Mouse (Mus musculus): ENCODE measurements around the gene Hspb3. TPM values are rescaled to one million over a fixed set of nuclear protein-coding genes. Genes with fewer than 3 reads are reported as not detected.
A peak's percentile ranks its signal among the peaks of the same experiment; 100 is the strongest.

Hspb3 gene
- polyA plus RNA-seq, 1 experiment from 2014 or later = 0.76 TPM

- no peaks in the 10 kb centered on the region for H3K4me1 ChIP-seq
- WGBS = 41% methylated on average over 10 of the region's 10 CpGs
- H3K36me3 ChIP-seq = no peaks in the 10 kb centered on the region
- no peak overlapping the region for H3K4me3 ChIP-seq
- peaks cover 3% of the 10 kb centered on the region; the same call in 1 of the 2 replicates for H3K27me3 ChIP-seq
- no peak for ATAC-seq (ENCODE audit: low FRiP score)
- H3K9me3 ChIP-seq (replicated peaks) = no peaks in the 10 kb centered on the region
- no peak overlapping the region for H3K27ac ChIP-seq
- no peak overlapping the region for H3K4me2 ChIP-seq (replicated peaks)
- H3K9ac ChIP-seq = no peak overlapping the region
Measured at GRCm38 (mm10) chr13:113669459-113670077, 6.1 kb upstream of the Hspb3 start.

GRCm38 (mm10) chr13:113663883-113664282 lies 407 bp upstream of the Hspb3 start:
- Histone ChIP-seq H3K36me3 (no peaks in the 10 kb centered on the region), H3K4me2 (replicated peaks) (no peak overlapping the region), H3K4me1 (no peaks in the 10 kb centered on the region; the same call in 1 of the 2 replicates), H3K9ac (no peak overlapping the region), H3K27ac (no peak overlapping the region), H3K4me3 (no peak overlapping the region), H3K9me3 (replicated peaks) (no peaks in the 10 kb centered on the region), H3K27me3 (0 out of 2 replicates have a peak, but pooled peaks cover 3% of the 10 kb centered on the region)
- no peak for ATAC-seq (ENCODE audit: low FRiP score)
- WGBS = 78% methylated on average over 7 of the region's 7 CpGs

- no peak overlapping the region for H3K4me3 ChIP-seq
- H3K4me2 ChIP-seq (replicated peaks) = no peak overlapping the region
- H3K36me3 ChIP-seq = no peaks in the 10 kb centered on the region
- no peaks in the 10 kb centered on the region; the same call in 1 of the 2 replicates for H3K4me1 ChIP-seq
- no peaks in the 10 kb centered on the region for H3K27me3 ChIP-seq
- no peak overlapping the region for H3K27ac ChIP-seq
- no peak for ATAC-seq (ENCODE audit: low FRiP score)
- 67% methylated on average over 7 of the region's 7 CpGs for WGBS
- H3K9me3 ChIP-seq (replicated peaks) = no peaks in the 10 kb centered on the region
- H3K9ac ChIP-seq = no peak overlapping the region
Measured at GRCm38 (mm10) chr13:113661826-113662271, 1.6 kb downstream of the Hspb3 start.

- 86% methylated on average over 9 of the region's 9 CpGs for WGBS
- H3K4me2 ChIP-seq (replicated peaks) = no peak overlapping the region
- no peaks in the 10 kb centered on the region for H3K9me3 ChIP-seq (replicated peaks)
- no peak overlapping the region for H3K4me3 ChIP-seq
- no peak overlapping the region for H3K27ac ChIP-seq
- no peak overlapping the region for H3K9ac ChIP-seq
- no peaks in the 10 kb centered on the region; the same call in 1 of the 2 replicates for H3K4me1 ChIP-seq
- ATAC-seq (ENCODE audit: low FRiP score) = no peak
- H3K36me3 ChIP-seq = no peaks in the 10 kb centered on the region
- no peaks in the 10 kb centered on the region for H3K27me3 ChIP-seq
Measured at GRCm38 (mm10) chr13:113660576-113661310, 2.7 kb downstream of the Hspb3 start.

- H3K27ac ChIP-seq = no peak overlapping the region
- H3K4me1 ChIP-seq = no peaks in the 10 kb centered on the region
- H3K36me3 ChIP-seq = no peaks in the 10 kb centered on the region
- no peaks in the 10 kb centered on the region for H3K27me3 ChIP-seq
- no peak overlapping the region for H3K4me3 ChIP-seq
- ATAC-seq (ENCODE audit: low FRiP score) = no peak
- no peaks in the 10 kb centered on the region for H3K9me3 ChIP-seq (replicated peaks)
- H3K9ac ChIP-seq = no peak overlapping the region
- no peak overlapping the region for H3K4me2 ChIP-seq (replicated peaks)
- whole genome bisulfite sequencing = 86% methylated on average over 7 of the region's 7 CpGs
Measured at GRCm38 (mm10) chr13:113657204-113657603, 6.3 kb downstream of the Hspb3 start.

- Histone ChIP-seq H3K4me3 (no peak overlapping the region), H3K9ac (no peak overlapping the region), H3K4me2 (replicated peaks) (no peak overlapping the region), H3K36me3 (no peaks in the 10 kb centered on the region), H3K27ac (no peak overlapping the region), H3K9me3 (replicated peaks) (no peaks in the 10 kb centered on the region), H3K4me1 (no peaks in the 10 kb centered on the region), H3K27me3 (no peaks in the 10 kb centered on the region)
- 94% methylated on average over 4 of the region's 4 CpGs for WGBS
- no peak for ATAC-seq (ENCODE audit: low FRiP score)
Measured at GRCm38 (mm10) chr13:113656639-113657038, 6.8 kb downstream of the Hspb3 start.

- Histone ChIP-seq H3K27ac (no peak overlapping the region), H3K9ac (no peak overlapping the region), H3K27me3 (no peaks in the 10 kb centered on the region), H3K9me3 (replicated peaks) (no peaks in the 10 kb centered on the region), H3K4me3 (no peak overlapping the region), H3K36me3 (no peaks in the 10 kb centered on the region), H3K4me2 (replicated peaks) (no peak overlapping the region), H3K4me1 (no peaks in the 10 kb centered on the region)
- WGBS = 93% methylated on average over 4 of the region's 4 CpGs
- no peak for ATAC-seq (ENCODE audit: low FRiP score)
Measured at GRCm38 (mm10) chr13:113655511-113655910, 8.0 kb downstream of the Hspb3 start.

GRCm38 (mm10) chr13:113640944-113641597 lies 22.4 kb downstream of the Hspb3 start:
- Histone ChIP-seq H3K36me3 (no peaks in the 10 kb centered on the region), H3K27me3 (no peaks in the 10 kb centered on the region), H3K4me3 (no peak overlapping the region), H3K9ac (no peak overlapping the region), H3K9me3 (replicated peaks) (no peaks in the 10 kb centered on the region), H3K27ac (no peak overlapping the region), H3K4me1 (no peaks in the 10 kb centered on the region), H3K4me2 (replicated peaks) (no peak overlapping the region)
- 64% methylated on average over 11 of the region's 11 CpGs for WGBS
- ATAC-seq (ENCODE audit: low FRiP score) = peak; percentile 59; the same call in 1 of the 2 replicates

- H3K36me3 ChIP-seq = no peaks in the 10 kb centered on the region
Measured at GRCm38 (mm10) chr13:113638914-113639313, 24.6 kb downstream of the Hspb3 start.

GRCm38 (mm10) chr13:113635799-113636222 lies 27.7 kb downstream of the Hspb3 start:
- H3K4me1 ChIP-seq = no peaks in the 10 kb centered on the region
- H3K36me3 ChIP-seq = no peaks in the 10 kb centered on the region
- no peak overlapping the region for H3K27ac ChIP-seq
- WGBS = 84% methylated on average over 17 of the region's 17 CpGs
- H3K9me3 ChIP-seq (replicated peaks) = no peaks in the 10 kb centered on the region
- H3K4me2 ChIP-seq (replicated peaks) = no peak overlapping the region
- no peaks in the 10 kb centered on the region for H3K27me3 ChIP-seq
- H3K4me3 ChIP-seq = no peak overlapping the region
- H3K9ac ChIP-seq = no peak overlapping the region
- ATAC-seq (ENCODE audit: low FRiP score) = no peak

More at GRCm38 (mm10) chr13:113638914-113639313, 24.6 kb downstream of the Hspb3 start:
- H3K4me2 ChIP-seq (replicated peaks) = no peak overlapping the region
- H3K9me3 ChIP-seq (replicated peaks) = no peaks in the 10 kb centered on the region
- H3K9ac ChIP-seq = no peak overlapping the region
- H3K27ac ChIP-seq = no peak overlapping the region
- no peak for ATAC-seq (ENCODE audit: low FRiP score)
- no peaks in the 10 kb centered on the region for H3K4me1 ChIP-seq
- no peaks in the 10 kb centered on the region for H3K27me3 ChIP-seq
- 37% methylated on average over 7 of the region's 7 CpGs for WGBS
- no peak overlapping the region for H3K4me3 ChIP-seq

- no peaks in the 10 kb centered on the region for H3K27me3 ChIP-seq
- no peaks in the 10 kb centered on the region for H3K36me3 ChIP-seq
- no peak overlapping the region for H3K9ac ChIP-seq
- H3K4me3 ChIP-seq = no peak overlapping the region
- H3K27ac ChIP-seq = no peak overlapping the region
- H3K9me3 ChIP-seq (replicated peaks) = no peaks in the 10 kb centered on the region
- H3K4me2 ChIP-seq (replicated peaks) = no peak overlapping the region
- ATAC-seq (ENCODE audit: low FRiP score) = no peak
- H3K4me1 ChIP-seq = no peaks in the 10 kb centered on the region
- WGBS = 87% methylated on average over 15 of the region's 15 CpGs
Measured at GRCm38 (mm10) chr13:113634732-113635481, 28.6 kb downstream of the Hspb3 start.

- Histone ChIP-seq H3K4me3 (no peak overlapping the region), H3K27me3 (no peaks in the 10 kb centered on the region), H3K9me3 (replicated peaks) (no peaks in the 10 kb centered on the region), H3K27ac (no peak overlapping the region), H3K4me2 (replicated peaks) (no peak overlapping the region), H3K4me1 (no peaks in the 10 kb centered on the region), H3K36me3 (no peaks in the 10 kb centered on the region), H3K9ac (no peak overlapping the region)
- no peak for ATAC-seq (ENCODE audit: low FRiP score)
- 55% methylated on average over 6 of the region's 6 CpGs for WGBS
Measured at GRCm38 (mm10) chr13:113632506-113632905, 31.0 kb downstream of the Hspb3 start.

Data from hindbrain, embryonic 12.5 days (tissue).